Mouse (Mus musculus) limb, embryonic 14.5 days (tissue): ENCODE results near the gene Tgm7. TPM values are rescaled to one million over a fixed set of nuclear protein-coding genes. Genes with fewer than 3 reads are reported as not detected.

Source experiments
- ATAC-seq: fragments of 200-750 bp; cut with Nextera tagmentation; 2 replicates; pipeline ENCODE4 v1.8.0; 2017; ENCODE audit warnings: low read depth, moderate number of reproducible peaks, moderate TSS enrichment; ENCODE audit not compliant: low FRiP score
- DNase-seq: peaks from one replicate; pipeline ENCODE4 v3.0.0-alpha.2; 2015; ENCODE audit warnings: low spot score
- H3K27ac ChIP-seq: fragments of 300-500 bp; sonication (generic); replicated peaks from 2 replicates; pipeline ENCODE4 v1.5.1; 2014; ENCODE audit warnings: low read depth, mild to moderate bottlenecking, low read length, moderate library complexity, mixed read lengths
- H3K27me3 ChIP-seq: fragments of 300-500 bp; sonication (generic); 2 replicates; pipeline ENCODE4 v1.6.1; 2014; ENCODE audit warnings: low read length, mixed read lengths; ENCODE audit not compliant: control insufficient read depth, insufficient read depth
- H3K36me3 ChIP-seq: fragments of 300-500 bp; sonication (generic); 2 replicates; pipeline ENCODE4 v1.6.1; 2014; ENCODE audit warnings: mild to moderate bottlenecking, low read length, moderate library complexity, mixed read lengths; ENCODE audit not compliant: control insufficient read depth, insufficient read depth
- H3K4me1 ChIP-seq: fragments of 300-500 bp; sonication (generic); 2 replicates; pipeline ENCODE4 v1.6.1; 2014; ENCODE audit warnings: antibody characterized with exemption, low read length, mixed read lengths; ENCODE audit not compliant: control insufficient read depth, insufficient read depth
- H3K4me2 ChIP-seq: fragments of 300-500 bp; sonication (generic); replicated peaks from 2 replicates; pipeline ENCODE4 v1.6.1; 2014; ENCODE audit warnings: low read depth, mild to moderate bottlenecking, low read length, moderate library complexity; ENCODE audit not compliant: severe bottlenecking
- H3K4me3 ChIP-seq: fragments of 300-500 bp; sonication (generic); replicated peaks from 2 replicates; pipeline ENCODE4 v1.5.1; 2014; ENCODE audit warnings: low read length
- H3K9ac ChIP-seq: fragments of 300-500 bp; sonication (generic); 2 replicates; pipeline ENCODE4 v1.6.1; 2014; ENCODE audit warnings: mild to moderate bottlenecking, low read depth, low read length, moderate library complexity; ENCODE audit not compliant: severe bottlenecking
- H3K9me3 ChIP-seq: fragments of 300-500 bp; sonication (generic); 2 replicates; pipeline ENCODE4 v1.6.1; 2016; ENCODE audit warnings: low read length; ENCODE audit not compliant: control insufficient read depth
- POLR2A ChIP-seq: fragments of 200-500 bp; IDR thresholded peaks from 2 replicates; pipeline ENCODE4 v1.8.0; 2012; ENCODE audit warnings: inconsistent platforms, mild to moderate bottlenecking, moderate library complexity, borderline replicate concordance; ENCODE audit not compliant: insufficient read depth, insufficient read length; ENCODE audit errors: extremely low read depth
- WGBS: fragments of 180-500 bp; shearing (Covaris S2); extraction: QIAGEN DNeasy Blood & Tissue Kit; methylation state at CpG from one replicate; pipeline ENCODE4 v1.1.7; 2014; 5-methylcytosine and 5-hydroxymethylcytosine counted together
- polyA plus RNA-seq, 2 experiments: library from polyadenylated mRNA; depleted of rRNA in 1 of 2; stranded (reverse) in 1 of 2; unstranded in 1 of 2; fragments of >200 nt; fragmentation: Nextera tagmentation in 1 of 2; extraction: Ambion mirVana in 1 of 2; gene quantifications; 2 replicates each; pipeline versions ENCODE4 v1.2.1 to v1.2.3; 2012 to 2014

Gene Tgm7
- polyA plus RNA-seq, 2 experiments = 0.05 TPM; not detected in 1

DNA sequence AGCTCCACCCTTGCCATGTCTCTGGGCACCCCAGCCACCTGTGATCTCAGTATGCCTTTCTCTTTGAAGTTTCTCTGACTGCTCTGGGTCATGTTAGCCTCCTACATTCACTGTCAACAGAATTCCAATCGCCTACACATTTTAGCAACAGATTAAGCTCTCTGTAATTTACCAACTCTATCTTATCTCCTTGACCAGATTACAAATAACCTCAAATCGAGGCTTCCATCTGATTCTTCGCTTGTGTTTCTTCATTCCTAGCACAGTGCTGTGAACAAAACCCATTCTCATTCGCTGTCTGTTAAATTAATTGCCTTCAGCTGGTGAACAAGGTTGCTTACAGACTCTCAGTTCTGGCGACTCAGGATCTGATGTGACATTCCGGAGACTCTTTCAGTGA, 51.6 kb downstream of the Tgm7 start:
- Histone ChIP-seq H3K4me1 (no peaks in the 10 kb centered on the region), H3K4me3 (no peak overlapping the region), H3K27ac (no peak overlapping the region), H3K4me2 (no peak overlapping the region), H3K36me3 (no peaks in the 10 kb centered on the region), H3K9ac (no peak overlapping the region), H3K27me3 (no peaks in the 10 kb centered on the region), H3K9me3 (no peaks in the 10 kb centered on the region)
- 57% methylated on average over 6 of the region's 6 CpGs for WGBS
- no peak for ATAC-seq
- DNase-seq = no peak
- TF ChIP-seq POLR2A = no peak

DNA sequence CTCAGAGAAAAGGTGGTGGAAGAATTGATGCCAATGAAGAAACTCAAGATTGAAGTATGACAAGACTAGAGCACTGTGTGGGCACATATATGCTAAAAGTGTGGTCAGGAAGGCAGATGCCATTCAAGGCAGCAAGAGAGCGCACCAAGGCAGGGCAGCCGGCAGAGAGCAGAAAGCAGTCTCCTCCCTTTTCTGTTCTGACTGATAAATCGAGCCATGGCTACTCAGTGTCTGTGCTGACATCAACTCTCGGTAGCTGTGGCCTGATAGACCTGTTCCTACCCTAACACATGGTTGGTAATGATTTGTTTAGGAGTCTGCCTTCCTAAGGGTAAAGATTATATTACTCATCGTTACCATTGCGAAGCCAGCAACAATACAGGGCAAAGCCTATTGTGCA, 53.7 kb downstream of the Tgm7 start:
- Histone ChIP-seq H3K27ac (no peak overlapping the region), H3K4me1 (no peaks in the 10 kb centered on the region), H3K4me2 (no peak overlapping the region), H3K27me3 (no peaks in the 10 kb centered on the region), H3K9me3 (no peaks in the 10 kb centered on the region), H3K9ac (no peak overlapping the region), H3K4me3 (no peak overlapping the region), H3K36me3 (no peaks in the 10 kb centered on the region)
- ATAC-seq (no peak), DNase-seq (no peak)
- TF ChIP-seq POLR2A = no peak
- 90% methylated on average over 6 of the region's 6 CpGs for WGBS

DNA sequence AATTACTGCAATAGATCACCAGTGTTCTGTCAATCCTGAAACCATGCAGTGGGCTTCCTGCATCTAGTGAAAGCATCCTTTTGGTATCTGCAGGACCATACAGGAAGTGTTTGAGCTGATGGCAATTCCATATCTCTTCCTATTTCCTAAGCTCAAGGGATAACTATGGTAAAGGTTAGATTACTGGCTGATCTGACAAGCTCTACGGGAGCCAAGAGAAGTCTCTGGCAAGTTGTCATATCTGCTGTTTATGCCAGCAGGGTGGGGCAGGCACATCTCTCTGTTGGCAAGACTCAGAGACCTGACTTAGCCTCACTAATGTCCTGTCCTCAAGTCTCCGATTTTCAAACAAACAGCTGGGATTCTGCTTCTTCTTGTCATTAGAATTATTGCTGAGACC, 55.5 kb downstream of the Tgm7 start:
- Histone ChIP-seq H3K27ac (no peak overlapping the region), H3K4me1 (no peaks in the 10 kb centered on the region), H3K9me3 (no peaks in the 10 kb centered on the region), H3K9ac (no peak overlapping the region), H3K4me3 (no peak overlapping the region), H3K4me2 (no peak overlapping the region), H3K27me3 (no peaks in the 10 kb centered on the region), H3K36me3 (no peaks in the 10 kb centered on the region)
- TF ChIP-seq POLR2A = no peak
- ATAC-seq (no peak), DNase-seq (no peak)
- 72% methylated on average over 2 of the region's 2 CpGs for WGBS

DNA sequence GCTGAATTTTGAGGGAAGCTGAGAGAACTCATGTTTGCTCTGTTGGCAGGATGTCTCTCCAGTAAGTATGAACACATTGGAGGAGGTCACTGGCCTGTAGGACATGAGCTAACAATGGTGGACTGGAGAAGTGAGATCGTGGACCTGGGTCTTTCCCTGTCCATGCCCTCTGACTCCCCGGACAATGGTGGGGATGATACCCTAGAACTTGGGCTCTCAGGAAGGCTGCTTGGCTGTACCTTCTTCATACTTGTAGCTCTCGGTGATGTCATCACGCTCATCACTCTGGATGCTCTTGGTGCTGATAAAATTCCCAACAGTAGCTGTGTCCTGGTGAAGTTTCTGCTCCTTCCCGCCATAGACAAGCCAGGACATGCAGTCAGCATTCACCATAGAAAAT, 57.4 kb downstream of the Tgm7 start:
- H3K27me3 ChIP-seq = no peaks in the 10 kb centered on the region
- TF ChIP-seq POLR2A = no peak
- no peak overlapping the region for H3K4me2 ChIP-seq
- H3K4me1 ChIP-seq = no peaks in the 10 kb centered on the region
- no peak for DNase-seq
- H3K36me3 ChIP-seq = no peaks in the 10 kb centered on the region
- ATAC-seq = no peak
- no peaks in the 10 kb centered on the region for H3K9me3 ChIP-seq
- H3K9ac ChIP-seq = no peak overlapping the region
- H3K4me3 ChIP-seq = no peak overlapping the region
- H3K27ac ChIP-seq = no peak overlapping the region
- WGBS = 93% methylated on average over 5 of the region's 5 CpGs

DNA sequence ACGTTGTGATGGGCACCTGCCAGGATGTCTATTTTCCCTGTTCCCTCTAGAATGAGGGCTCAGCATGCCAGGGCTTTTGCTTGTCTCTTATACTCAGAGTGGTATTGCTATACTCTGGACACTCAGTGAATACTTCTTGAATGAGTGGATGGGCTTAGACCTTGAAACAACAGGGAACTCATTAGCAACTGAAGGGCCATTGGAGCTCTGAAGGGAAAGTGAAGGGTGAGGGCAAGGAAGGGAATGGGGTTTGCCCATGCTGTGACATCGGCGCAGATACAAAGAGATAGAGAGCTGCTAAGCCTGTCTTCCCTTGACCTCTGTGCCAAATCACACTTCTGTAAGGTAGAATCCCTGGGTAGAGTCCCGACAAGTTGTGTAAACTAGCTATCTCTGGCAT, 63.9 kb downstream of the Tgm7 start:
- 87% methylated on average over 4 of the region's 4 CpGs for WGBS

More for the DNA sequence above, 63.9 kb downstream of the Tgm7 start:
- no peak for TF ChIP-seq POLR2A
- no peaks in the 10 kb centered on the region for H3K27me3 ChIP-seq
- ATAC-seq (no peak), DNase-seq (no peak)
- H3K4me3 ChIP-seq = no peak overlapping the region
- no peaks in the 10 kb centered on the region for H3K4me1 ChIP-seq
- no peaks in the 10 kb centered on the region for H3K9me3 ChIP-seq
- no peak overlapping the region for H3K4me2 ChIP-seq
- H3K36me3 ChIP-seq = no peaks in the 10 kb centered on the region
- no peak overlapping the region for H3K27ac ChIP-seq
- no peak overlapping the region for H3K9ac ChIP-seq

Other genes with a start within 250 kb of the Tgm7 start
- gene Ubr1, start 139.1 kb downstream of the Tgm7 start, polyA plus RNA-seq (2012; rRNA removed) = 16.8 and 29.9 TPM in 2 replicates
- 22.3 and 22.6 TPM in 2 replicates for gene Ubr1, start 139.1 kb downstream of the Tgm7 start, polyA plus RNA-seq (2014; fragmentation: Nextera tagmentation; extraction: Ambion mirVana)
- 2.9 and 3.0 TPM in 2 replicates for gene Tmem62, start 132.8 kb downstream of the Tgm7 start, polyA plus RNA-seq (2012; rRNA removed)
- 1.4 and 1.5 TPM in 2 replicates for gene Tmem62, start 132.8 kb downstream of the Tgm7 start, polyA plus RNA-seq (2014; fragmentation: Nextera tagmentation; extraction: Ambion mirVana)
- 36.9 and 39.9 TPM in 2 replicates for gene Ccndbp1, start 101.4 kb downstream of the Tgm7 start, polyA plus RNA-seq (2012; rRNA removed)
- 40.2 and 40.7 TPM in 2 replicates for gene Ccndbp1, start 101.4 kb downstream of the Tgm7 start, polyA plus RNA-seq (2014; fragmentation: Nextera tagmentation; extraction: Ambion mirVana)
- gene Epb42, start 72.7 kb downstream of the Tgm7 start, polyA plus RNA-seq (2012; rRNA removed) = 0.38 and 0.77 TPM in 2 replicates
- gene Epb42, start 72.7 kb downstream of the Tgm7 start, polyA plus RNA-seq (2014; fragmentation: Nextera tagmentation; extraction: Ambion mirVana) = 0.98 TPM in 1 of 2 replicates, not detected in the other
- 0.08 and 0.10 TPM in 2 replicates for gene Tgm5, start 24.0 kb downstream of the Tgm7 start, polyA plus RNA-seq (2012; rRNA removed)
- not detected in 2 replicates for gene Tgm5, start 24.0 kb downstream of the Tgm7 start, polyA plus RNA-seq (2014; fragmentation: Nextera tagmentation; extraction: Ambion mirVana)
- gene Adal, start 30.6 kb upstream of the Tgm7 start, polyA plus RNA-seq (2012; rRNA removed) = 15.0 and 16.8 TPM in 2 replicates
- gene Adal, start 30.6 kb upstream of the Tgm7 start, polyA plus RNA-seq (2014; fragmentation: Nextera tagmentation; extraction: Ambion mirVana) = 17.8 and 19.5 TPM in 2 replicates
- gene Lcmt2, start 30.9 kb upstream of the Tgm7 start, polyA plus RNA-seq (2012; rRNA removed) = 9.4 and 10.3 TPM in 2 replicates
- 19.9 and 21.3 TPM in 2 replicates for gene Lcmt2, start 30.9 kb upstream of the Tgm7 start, polyA plus RNA-seq (2014; fragmentation: Nextera tagmentation; extraction: Ambion mirVana)
- gene Tubgcp4, start 60.9 kb upstream of the Tgm7 start, polyA plus RNA-seq (2012; rRNA removed) = 53.6 and 66.3 TPM in 2 replicates
- gene Tubgcp4, start 60.9 kb upstream of the Tgm7 start, polyA plus RNA-seq (2014; fragmentation: Nextera tagmentation; extraction: Ambion mirVana) = 47.9 and 49.4 TPM in 2 replicates
- gene Zscan29, start 61.3 kb upstream of the Tgm7 start, polyA plus RNA-seq (2012; rRNA removed) = 6.8 and 7.2 TPM in 2 replicates
- 9.2 and 10.2 TPM in 2 replicates for gene Zscan29, start 61.3 kb upstream of the Tgm7 start, polyA plus RNA-seq (2014; fragmentation: Nextera tagmentation; extraction: Ambion mirVana)
- gene Trp53bp1, start 161.6 kb upstream of the Tgm7 start, polyA plus RNA-seq (2012; rRNA removed) = 67.7 and 75.6 TPM in 2 replicates
- 51.2 and 67.2 TPM in 2 replicates for gene Trp53bp1, start 161.6 kb upstream of the Tgm7 start, polyA plus RNA-seq (2014; fragmentation: Nextera tagmentation; extraction: Ambion mirVana)
- 7.1 and 7.6 TPM in 2 replicates for gene Map1a, start 179.8 kb upstream of the Tgm7 start, polyA plus RNA-seq (2012; rRNA removed)
- gene Map1a, start 179.8 kb upstream of the Tgm7 start, polyA plus RNA-seq (2014; fragmentation: Nextera tagmentation; extraction: Ambion mirVana) = 7.8 and 9.3 TPM in 2 replicates
- 12.4 and 13.0 TPM in 2 replicates for gene Ppip5k1, start 245.6 kb upstream of the Tgm7 start, polyA plus RNA-seq (2012; rRNA removed)
- 7.6 and 10.3 TPM in 2 replicates for gene Ppip5k1, start 245.6 kb upstream of the Tgm7 start, polyA plus RNA-seq (2014; fragmentation: Nextera tagmentation; extraction: Ambion mirVana)
- 5.4 and 7.1 TPM in 2 replicates for gene Ckmt1, start 247.9 kb upstream of the Tgm7 start, polyA plus RNA-seq (2012; rRNA removed)
- 12.0 and 20.1 TPM in 2 replicates for gene Ckmt1, start 247.9 kb upstream of the Tgm7 start, polyA plus RNA-seq (2014; fragmentation: Nextera tagmentation; extraction: Ambion mirVana)